In genomic region chr3:65658081-65658612, GRCm38 (mm10) we compare ENCODE assay signal across 7 mouse cellular contexts. TPM values are rescaled to one million over a fixed set of nuclear protein-coding genes. Genes with fewer than 3 reads are reported as not detected.
DNase-seq lines count a peak whose midpoint lies in the region; ATAC-seq and TF ChIP-seq lines count a peak whose summit lies in the region.

No protein-coding gene starts in this region.

- no peak for DNase-seq in lung, adult 2 months
- peak; percentile 85 for DNase-seq in forebrain, embryonic 14.5 days (ENCODE audit: low spot score)
- DNase-seq in stomach, postnatal 0 days (ENCODE audit: low spot score) = no peak
- no peak for DNase-seq in adrenal gland, postnatal 36 days
- no peak for DNase-seq in ovary, postnatal 36 days (ENCODE audit: low spot score)

- TF ChIP-seq CTCF in lung, adult 2 months (IDR thresholded peaks at IDR 0.05; ENCODE audit: insufficient read depth, low read length) = no peak
- TF ChIP-seq CTCF in stomach, postnatal 0 days (IDR thresholded peaks at IDR 0.05; ENCODE audit: low read depth) = no peak

- peak overlapping the region; percentile 60 for H3K4me3 ChIP-seq in lung, embryonic 15.5 days
- H3K4me3 ChIP-seq in lung, adult 2 months (replicated peaks; ENCODE audit: extremely low read depth, low read depth, low read length) = no peak overlapping the region
- peak overlapping the region; percentile 57 for H3K4me3 ChIP-seq in forebrain, embryonic 14.5 days (ENCODE audit: low read depth, low read length)
- H3K4me3 ChIP-seq in liver, embryonic 15.5 days (replicated peaks) = peak overlapping the region; percentile 60; the same call in 1 of the 2 replicates
- peak overlapping the region; percentile 58 for H3K4me3 ChIP-seq in stomach, postnatal 0 days (ENCODE audit: low read depth, low read length)

- no peak for TF ChIP-seq EP300 in stomach, postnatal 0 days (optimal IDR thresholded peaks at IDR 0.05)

- peaks cover 12% of the 10 kb centered on the region for H3K4me1 ChIP-seq in lung, embryonic 15.5 days
- H3K4me1 ChIP-seq in lung, adult 2 months (ENCODE audit: control insufficient read depth, insufficient read depth, low read length) = no peaks in the 10 kb centered on the region; the same call in 1 of the 2 replicates
- H3K4me1 ChIP-seq in forebrain, embryonic 14.5 days (ENCODE audit: control insufficient read depth, insufficient read depth, low read length) = peaks cover 12% of the 10 kb centered on the region
- H3K4me1 ChIP-seq in liver, embryonic 15.5 days (replicated peaks) = peaks cover 10% of the 10 kb centered on the region; the same call in 1 of the 2 replicates
- H3K4me1 ChIP-seq in stomach, postnatal 0 days (replicated peaks; ENCODE audit: control insufficient read depth, insufficient read depth) = no peaks in the 10 kb centered on the region

- H3K27me3 ChIP-seq in lung, embryonic 15.5 days = peaks cover 7% of the 10 kb centered on the region; the same call in 1 of the 2 replicates
- H3K27me3 ChIP-seq in forebrain, embryonic 14.5 days (replicated peaks; ENCODE audit: control insufficient read depth, insufficient read depth, low read length) = peaks cover 7% of the 10 kb centered on the region; the same call in 1 of the 2 replicates
- H3K27me3 ChIP-seq in liver, embryonic 15.5 days = peaks cover 53% of the 10 kb centered on the region
- H3K27me3 ChIP-seq in stomach, postnatal 0 days (ENCODE audit: control insufficient read depth, insufficient read depth, low read length) = no peaks in the 10 kb centered on the region

- 33% methylated on average over 18 of the region's 18 CpGs for WGBS in lung, embryonic 15.5 days
- WGBS in lung, adult 2 months = 56% methylated on average over 18 of the region's 18 CpGs
- WGBS in forebrain, embryonic 14.5 days = 1% methylated on average over 18 of the region's 18 CpGs
- 16% methylated on average over 18 of the region's 18 CpGs for WGBS in liver, embryonic 15.5 days (ENCODE audit: insufficient replicate concordance)
- 57% methylated on average over 18 of the region's 18 CpGs for WGBS in stomach, postnatal 0 days

- peak overlapping the region; percentile 92 for H3K4me2 ChIP-seq in lung, embryonic 15.5 days
- H3K4me2 ChIP-seq in forebrain, embryonic 14.5 days (ENCODE audit: low read length) = peak overlapping the region; percentile 88
- peak overlapping the region; percentile 77 for H3K4me2 ChIP-seq in liver, embryonic 15.5 days
- H3K4me2 ChIP-seq in stomach, postnatal 0 days (replicated peaks; ENCODE audit: low read depth) = peak overlapping the region; percentile 91

- H3K9me3 ChIP-seq in lung, embryonic 15.5 days = no peaks in the 10 kb centered on the region
- no peaks in the 10 kb centered on the region for H3K9me3 ChIP-seq in forebrain, embryonic 14.5 days (replicated peaks; ENCODE audit: control insufficient read depth, low read length)
- no peaks in the 10 kb centered on the region for H3K9me3 ChIP-seq in liver, embryonic 15.5 days (replicated peaks)
- no peaks in the 10 kb centered on the region for H3K9me3 ChIP-seq in stomach, postnatal 0 days (ENCODE audit: control insufficient read depth, low read length)

- H3K27ac ChIP-seq in lung, embryonic 15.5 days = peak overlapping the region; percentile 89; the same call in 1 of the 2 replicates
- H3K27ac ChIP-seq in forebrain, embryonic 14.5 days (ENCODE audit: low read depth, low read length) = no peak overlapping the region
- H3K27ac ChIP-seq in liver, embryonic 15.5 days (replicated peaks) = no peak overlapping the region
- H3K27ac ChIP-seq in stomach, postnatal 0 days (replicated peaks) = 0 out of 2 replicates have a peak overlapping the region, but pooled peaks have one; percentile 96

- H3K36me3 ChIP-seq in lung, embryonic 15.5 days = no peaks in the 10 kb centered on the region
- H3K36me3 ChIP-seq in forebrain, embryonic 14.5 days (ENCODE audit: control insufficient read depth, insufficient read depth, low read length) = no peaks in the 10 kb centered on the region
- H3K36me3 ChIP-seq in liver, embryonic 15.5 days (replicated peaks) = no peaks in the 10 kb centered on the region
- H3K36me3 ChIP-seq in stomach, postnatal 0 days (ENCODE audit: control insufficient read depth, insufficient read depth, low read length) = no peaks in the 10 kb centered on the region

- no peak overlapping the region; the same call in 1 of the 2 replicates for H3K9ac ChIP-seq in lung, embryonic 15.5 days
- H3K9ac ChIP-seq in forebrain, embryonic 14.5 days (ENCODE audit: low read length) = peak overlapping the region; percentile 76
- H3K9ac ChIP-seq in liver, embryonic 15.5 days = no peak overlapping the region; the same call in 1 of the 2 replicates
- H3K9ac ChIP-seq in stomach, postnatal 0 days (ENCODE audit: low read length) = peak overlapping the region; percentile 85; the same call in 1 of the 2 replicates

- no peak for TF ChIP-seq POLR2A in lung, adult 2 months (IDR thresholded peaks at IDR 0.05; ENCODE audit: borderline replicate concordance, extremely low read depth, low read depth, low read length)

- no peak for ATAC-seq in lung, embryonic 15.5 days (ENCODE audit: borderline replicate concordance, extremely low read depth, low FRiP score, low TSS enrichment)
- ATAC-seq in forebrain, embryonic 14.5 days = peak; percentile 47
- ATAC-seq in liver, embryonic 15.5 days (ENCODE audit: insufficient read depth) = no peak
- ATAC-seq in stomach, postnatal 0 days (ENCODE audit: low FRiP score, low TSS enrichment) = no peak

RNA-seq across cellular contexts. Expression of gene Lekr1, which starts 7.9 kb away (rescaled TPM):
- 8.7 and 9.7 TPM in 2 replicates for polyA plus RNA-seq in lung, embryonic 15.5 days (2015; fragmentation: Nextera tagmentation; extraction: Ambion mirVana)
- polyA plus RNA-seq in lung, adult 2 months (2012; rRNA removed) = 0.75 and 1.3 TPM in 2 replicates
- 5.5 and 7.6 TPM in 2 replicates for polyA plus RNA-seq in forebrain, embryonic 14.5 days (2014; fragmentation: Nextera tagmentation; extraction: Ambion mirVana)
- polyA plus RNA-seq in liver, embryonic 15.5 days (2015; fragmentation: Nextera tagmentation; extraction: Ambion mirVana) = 0.85 and 0.88 TPM in 2 replicates
- polyA plus RNA-seq in stomach, postnatal 0 days (2015; fragmentation: Nextera tagmentation; extraction: Ambion mirVana) = 3.3 and 4.0 TPM in 2 replicates
- 1 to 10 TPM; 2.5 to 2.8 TPM for total RNA-seq in adrenal gland, postnatal 36 days (2021)

Comparison
In these comparisons a context has a peak if more than half of its experiments do, and no peak if none do; other contexts are left out.
1. H3K27ac ChIP-seq: peak in lung, embryonic 15.5 days (single experiment) and stomach, postnatal 0 days (single experiment); none in forebrain, embryonic 14.5 days (single experiment) and liver, embryonic 15.5 days (single experiment).
2. H3K9ac ChIP-seq: peak in forebrain, embryonic 14.5 days (single experiment) and stomach, postnatal 0 days (single experiment); none in lung, embryonic 15.5 days (single experiment) and liver, embryonic 15.5 days (single experiment).
3. Peak in every context shown above with its lines, with median percentiles within 50 percentile points of each other: H3K4me2 ChIP-seq.